ENCODE assay signal across 16 mouse cellular contexts in genomic region chr2:45158785-45159184, GRCm38 (mm10). TPM values are rescaled to one million over a fixed set of nuclear protein-coding genes. Genes with fewer than 3 reads are reported as not detected.
DNase-seq lines count a peak whose midpoint lies in the region; ATAC-seq lines count a peak whose summit lies in the region.
"Had no signal": no experiment of that assay in that cellular context is flagged by ENCODE, and none has a peak within 500 bp of the region (broad histone marks: within the 10 kb centered on the region; RNA-seq: fewer than 3 reads in every experiment).

No protein-coding gene starts in this region.

- no peaks in the 10 kb centered on the region for H3K27me3 ChIP-seq in forebrain, embryonic 10.5 days (ENCODE audit: poor library complexity, severe bottlenecking)
- H3K27me3 ChIP-seq in forebrain, embryonic 13.5 days, result no peaks in the 10 kb centered on the region
- no peaks in the 10 kb centered on the region for H3K27me3 ChIP-seq in hindbrain, embryonic 15.5 days
- no peaks in the 10 kb centered on the region for H3K27me3 ChIP-seq in midbrain, embryonic 15.5 days (replicated peaks)
- H3K27me3 ChIP-seq in heart, embryonic 11.5 days (ENCODE audit: control insufficient read depth, insufficient read depth, low read length), result no peaks in the 10 kb centered on the region
- H3K27me3 ChIP-seq: embryonic facial prominence, embryonic 12.5 days; liver, embryonic 15.5 days had no signal

- peaks cover 21% of the 10 kb centered on the region for H3K4me1 ChIP-seq in forebrain, embryonic 10.5 days
- H3K4me1 ChIP-seq in forebrain, embryonic 13.5 days, result peaks cover 23% of the 10 kb centered on the region
- 0 out of 2 replicates have a peak, but pooled peaks cover 4% of the 10 kb centered on the region for H3K4me1 ChIP-seq in hindbrain, embryonic 15.5 days (replicated peaks)
- peaks cover 10% of the 10 kb centered on the region for H3K4me1 ChIP-seq in midbrain, embryonic 15.5 days
- H3K4me1 ChIP-seq in heart, embryonic 11.5 days (ENCODE audit: control insufficient read depth, insufficient read depth, low read length), result no peaks in the 10 kb centered on the region
- H3K4me1 ChIP-seq: embryonic facial prominence, embryonic 12.5 days; limb, embryonic 15.5 days; liver, embryonic 15.5 days had no signal

- H3K9ac ChIP-seq in forebrain, embryonic 13.5 days, result no peak overlapping the region
- no peak overlapping the region for H3K9ac ChIP-seq in hindbrain, embryonic 15.5 days
- no peak overlapping the region for H3K9ac ChIP-seq in midbrain, embryonic 15.5 days
- no peak overlapping the region for H3K9ac ChIP-seq in heart, embryonic 11.5 days (ENCODE audit: low read depth, low read length)
- H3K9ac ChIP-seq: embryonic facial prominence, embryonic 12.5 days; limb, embryonic 15.5 days; liver, embryonic 15.5 days had no signal

- H3K4me2 ChIP-seq in forebrain, embryonic 13.5 days, result peak overlapping the region; percentile 55
- H3K4me2 ChIP-seq in hindbrain, embryonic 15.5 days, result peak overlapping the region; percentile 42
- H3K4me2 ChIP-seq in midbrain, embryonic 15.5 days, result peak overlapping the region; percentile 52; the same call in 1 of the 2 replicates
- no peak overlapping the region for H3K4me2 ChIP-seq in heart, embryonic 11.5 days
- H3K4me2 ChIP-seq: embryonic facial prominence, embryonic 12.5 days; limb, embryonic 15.5 days; liver, embryonic 15.5 days had no signal

- H3K36me3 ChIP-seq in forebrain, embryonic 10.5 days (replicated peaks), result no peaks in the 10 kb centered on the region
- H3K36me3 ChIP-seq in forebrain, embryonic 13.5 days (ENCODE audit: poor library complexity, severe bottlenecking), result no peaks in the 10 kb centered on the region
- no peaks in the 10 kb centered on the region for H3K36me3 ChIP-seq in hindbrain, embryonic 15.5 days
- H3K36me3 ChIP-seq in midbrain, embryonic 15.5 days (replicated peaks), result no peaks in the 10 kb centered on the region
- H3K36me3 ChIP-seq in heart, embryonic 11.5 days (ENCODE audit: control insufficient read depth, insufficient read depth, low read length), result no peaks in the 10 kb centered on the region
- H3K36me3 ChIP-seq: embryonic facial prominence, embryonic 12.5 days; limb, embryonic 15.5 days; liver, embryonic 15.5 days had no signal

- no peaks in the 10 kb centered on the region for H3K9me3 ChIP-seq in forebrain, embryonic 10.5 days
- no peaks in the 10 kb centered on the region for H3K9me3 ChIP-seq in forebrain, embryonic 13.5 days (replicated peaks)
- H3K9me3 ChIP-seq in hindbrain, embryonic 15.5 days, result no peaks in the 10 kb centered on the region
- no peaks in the 10 kb centered on the region for H3K9me3 ChIP-seq in midbrain, embryonic 15.5 days
- no peaks in the 10 kb centered on the region for H3K9me3 ChIP-seq in heart, embryonic 11.5 days (replicated peaks; ENCODE audit: control insufficient read depth, low read length)
- H3K9me3 ChIP-seq: embryonic facial prominence, embryonic 12.5 days; limb, embryonic 15.5 days; liver, embryonic 15.5 days had no signal

- peak overlapping the region; percentile 34; the same call in 1 of the 2 replicates for H3K4me3 ChIP-seq in forebrain, embryonic 10.5 days
- H3K4me3 ChIP-seq in forebrain, embryonic 13.5 days, result no peak overlapping the region
- H3K4me3 ChIP-seq in hindbrain, embryonic 15.5 days, result no peak overlapping the region
- peak overlapping the region; percentile 20; the same call in 1 of the 2 replicates for H3K4me3 ChIP-seq in midbrain, embryonic 15.5 days
- no peak overlapping the region for H3K4me3 ChIP-seq in heart, embryonic 11.5 days (ENCODE audit: low read depth, low read length)
- H3K4me3 ChIP-seq: embryonic facial prominence, embryonic 12.5 days; limb, embryonic 15.5 days; liver, embryonic 15.5 days had no signal

- 80% methylated on average over 5 of the region's 5 CpGs for WGBS in forebrain, embryonic 10.5 days
- WGBS in forebrain, embryonic 13.5 days, result 41% methylated on average over 5 of the region's 5 CpGs
- WGBS in hindbrain, embryonic 15.5 days, result 68% methylated on average over 5 of the region's 5 CpGs
- 53% methylated on average over 5 of the region's 5 CpGs for WGBS in midbrain, embryonic 15.5 days
- WGBS in heart, embryonic 11.5 days (ENCODE audit: insufficient replicate concordance), result 83% methylated on average over 5 of the region's 5 CpGs

- peak overlapping the region; percentile 79 for H3K27ac ChIP-seq in forebrain, embryonic 10.5 days
- peak overlapping the region; percentile 80 for H3K27ac ChIP-seq in forebrain, embryonic 13.5 days
- H3K27ac ChIP-seq in hindbrain, embryonic 15.5 days (replicated peaks), result no peak overlapping the region
- peak overlapping the region; percentile 25; the same call in 1 of the 2 replicates for H3K27ac ChIP-seq in midbrain, embryonic 15.5 days
- H3K27ac ChIP-seq in heart, embryonic 11.5 days (ENCODE audit: low read depth, low read length), result no peak overlapping the region
- H3K27ac ChIP-seq: embryonic facial prominence, embryonic 12.5 days; limb, embryonic 15.5 days; liver, embryonic 15.5 days had no signal

- no peak for DNase-seq in forebrain, embryonic 10.5 days (ENCODE audit: extremely low spot score, low spot score)
- no peak for DNase-seq in right cerebral cortex, postnatal 4 days
- no peak for DNase-seq in thymus, postnatal 14 days
- no peak for DNase-seq in ovary, postnatal 10 days (ENCODE audit: low spot score)
- DNase-seq: cerebellum, adult 8-10 months; gastrocnemius, postnatal 36 days; kidney, adult 11 months; kidney, postnatal 10 days; thymus, postnatal 25 days had no signal

- peak; percentile 54 for ATAC-seq in forebrain, embryonic 13.5 days
- no peak for ATAC-seq in hindbrain, embryonic 15.5 days (ENCODE audit: low FRiP score, low read depth)
- ATAC-seq in midbrain, embryonic 15.5 days (replicated peaks), result 0 out of 2 replicates have a peak, but pooled peaks have one; percentile 14
- no peak for ATAC-seq in heart, embryonic 11.5 days (replicated peaks; ENCODE audit: insufficient number of reproducible peaks, low FRiP score, low TSS enrichment)

RNA-seq across cellular contexts. Expression of gene Zeb2, which starts 41.6 kb away (rescaled TPM):
- polyA plus RNA-seq in forebrain, embryonic 10.5 days (2016; fragmentation: Nextera tagmentation; extraction: Ambion mirVana), result 30.2 and 30.4 TPM in 2 replicates
- polyA plus RNA-seq in forebrain, embryonic 13.5 days (2015; fragmentation: Nextera tagmentation; extraction: Ambion mirVana), result 74.7 and 85.4 TPM in 2 replicates
- polyA plus RNA-seq in hindbrain, embryonic 15.5 days (2015; fragmentation: Nextera tagmentation; extraction: Ambion mirVana), result 37.0 and 38.0 TPM in 2 replicates
- 30.8 and 31.5 TPM in 2 replicates for polyA plus RNA-seq in midbrain, embryonic 15.5 days (2015; fragmentation: Nextera tagmentation; extraction: Ambion mirVana)
- polyA plus RNA-seq in heart, embryonic 11.5 days (2014; fragmentation: Nextera tagmentation; extraction: Ambion mirVana), result 27.2 and 27.5 TPM in 2 replicates

Comparison
In these comparisons a context has a peak if more than half of its experiments do, and no peak if none do; other contexts are left out.
1. H3K4me3 ChIP-seq: peak in forebrain, embryonic 10.5 days (single experiment) and midbrain, embryonic 15.5 days (single experiment); none in forebrain, embryonic 13.5 days (single experiment), hindbrain, embryonic 15.5 days (single experiment) and heart, embryonic 11.5 days (single experiment).
2. H3K27ac ChIP-seq: peak in forebrain, embryonic 10.5 days (single experiment), forebrain, embryonic 13.5 days (single experiment) and midbrain, embryonic 15.5 days (single experiment); none in hindbrain, embryonic 15.5 days (single experiment) and heart, embryonic 11.5 days (single experiment).
3. ATAC-seq: peak in forebrain, embryonic 13.5 days (single experiment) and midbrain, embryonic 15.5 days (single experiment); none in hindbrain, embryonic 15.5 days (single experiment) and heart, embryonic 11.5 days (single experiment).